Comparison of ENCODE assay signal across 8 mouse cellular contexts in genomic region chr3:65927685-65928084, GRCm38 (mm10). TPM values are rescaled to one million over a fixed set of nuclear protein-coding genes. Genes with fewer than 3 reads are reported as not detected.
DNase-seq lines count a peak whose midpoint lies in the region; ATAC-seq lines count a peak whose summit lies in the region.

No protein-coding gene starts in this region.

- no peak overlapping the region for H3K4me2 ChIP-seq in hindbrain, embryonic 16.5 days (ENCODE audit: low read length)
- no peak overlapping the region for H3K4me2 ChIP-seq in hindbrain, embryonic 13.5 days

- no peaks in the 10 kb centered on the region for H3K36me3 ChIP-seq in hindbrain, embryonic 16.5 days (ENCODE audit: control insufficient read depth, insufficient read depth, low read length)
- no peaks in the 10 kb centered on the region for H3K36me3 ChIP-seq in hindbrain, embryonic 13.5 days

- ATAC-seq in hindbrain, embryonic 16.5 days, result 0 out of 2 replicates have a peak, but pooled peaks have one; percentile 10
- no peak for ATAC-seq in hindbrain, embryonic 13.5 days (ENCODE audit: low FRiP score)
- no peak for ATAC-seq in frontal cortex, adult (ENCODE audit: low TSS enrichment)

- no peaks in the 10 kb centered on the region; the same call in 1 of the 2 replicates for H3K27me3 ChIP-seq in hindbrain, embryonic 16.5 days (replicated peaks; ENCODE audit: control insufficient read depth, insufficient read depth, low read length)
- peaks cover 9% of the 10 kb centered on the region for H3K27me3 ChIP-seq in hindbrain, embryonic 13.5 days

- WGBS in hindbrain, embryonic 16.5 days, result 53% methylated on average over 7 of the region's 7 CpGs
- 59% methylated on average over 7 of the region's 7 CpGs for WGBS in hindbrain, embryonic 13.5 days

- DNase-seq in adrenal gland, adult 18-20 months (ENCODE audit: low spot score in 2 of 2), result peak; percentile 39 to 46
- peak; percentile 67 for DNase-seq in gastrocnemius, adult 18-20 months (ENCODE audit: low spot score)
- DNase-seq in kidney, adult 18-20 months, result peak; percentile 87
- DNase-seq in lung, postnatal 36 days, result peak; percentile 82
- DNase-seq in neural tube, embryonic 10.5 days (ENCODE audit: extremely low spot score, low spot score), result no peak

- H3K27ac ChIP-seq in hindbrain, embryonic 16.5 days (ENCODE audit: low read depth, low read length), result no peak overlapping the region
- no peak overlapping the region for H3K27ac ChIP-seq in hindbrain, embryonic 13.5 days

- H3K4me3 ChIP-seq in hindbrain, embryonic 16.5 days (ENCODE audit: low read length), result no peak overlapping the region
- H3K4me3 ChIP-seq in hindbrain, embryonic 13.5 days, result no peak overlapping the region

- H3K4me1 ChIP-seq in hindbrain, embryonic 16.5 days (ENCODE audit: control insufficient read depth, insufficient read depth, low read depth, low read length), result peaks cover 10% of the 10 kb centered on the region
- peaks cover 17% of the 10 kb centered on the region for H3K4me1 ChIP-seq in hindbrain, embryonic 13.5 days (replicated peaks)

- H3K9ac ChIP-seq in hindbrain, embryonic 16.5 days (ENCODE audit: low read depth, low read length), result no peak overlapping the region
- H3K9ac ChIP-seq in hindbrain, embryonic 13.5 days, result no peak overlapping the region

- H3K9me3 ChIP-seq in hindbrain, embryonic 16.5 days (ENCODE audit: control insufficient read depth, low read length), result no peaks in the 10 kb centered on the region
- no peaks in the 10 kb centered on the region for H3K9me3 ChIP-seq in hindbrain, embryonic 13.5 days

RNA-seq across cellular contexts. Expression of gene Ccnl1, which starts 30.4 kb away (rescaled TPM):
- polyA plus RNA-seq in hindbrain, embryonic 16.5 days (2015; fragmentation: Nextera tagmentation; extraction: Ambion mirVana), result 53.2 and 60.5 TPM in 2 replicates
- 80.1 and 80.9 TPM in 2 replicates for polyA plus RNA-seq in hindbrain, embryonic 13.5 days (2015; fragmentation: Nextera tagmentation; extraction: Ambion mirVana)
- total RNA-seq in adrenal gland, adult 18-20 months (2021), result 100 to 1,000 TPM in 1 of 2 experiments, 10 to 100 TPM in 1; 89.0 to 102 TPM
- total RNA-seq in gastrocnemius, adult 18-20 months (2021), result 10 to 100 TPM; 12.6 to 14.4 TPM

Comparison
In these comparisons a context has a peak if more than half of its experiments do, and no peak if none do; other contexts are left out.
1. RNA of gene Ccnl1, which starts 30.4 kb away (total RNA-seq): 89.0 to 102 TPM in adrenal gland, adult 18-20 months; 12.6 to 14.4 TPM in gastrocnemius, adult 18-20 months; every median in the first group is over 4 times any median in the second.